ENCODE assay signal across 8 mouse cellular contexts in genomic region chr11:116131349-116132170, GRCm38 (mm10). TPM values are rescaled to one million over a fixed set of nuclear protein-coding genes. Genes with fewer than 3 reads are reported as not detected.
DNase-seq lines count a peak whose midpoint lies in the region; ATAC-seq and TF ChIP-seq lines count a peak whose summit lies in the region.

No protein-coding gene starts in this region.

- WGBS in heart, embryonic 10.5 days = 80% methylated on average over 15 of the region's 15 CpGs
- WGBS in heart, postnatal 0 days = 78% methylated on average over 15 of the region's 15 CpGs
- 84% methylated on average over 15 of the region's 15 CpGs for WGBS in macrophage (ENCODE audit: missing documents)

- no peaks in the 10 kb centered on the region for H3K9me3 ChIP-seq in heart, embryonic 10.5 days
- H3K9me3 ChIP-seq in MEL (replicated peaks; ENCODE audit: insufficient read depth, low read length) = no peaks in the 10 kb centered on the region
- H3K9me3 ChIP-seq in heart, postnatal 0 days (replicated peaks; ENCODE audit: control insufficient read depth, low read length) = no peaks in the 10 kb centered on the region

- DNase-seq in heart, embryonic 10.5 days (ENCODE audit: low spot score) = no peak
- no peak for DNase-seq in heart, adult 8-10 months (ENCODE audit: low spot score)
- no peak for DNase-seq in MEL (ENCODE audit: low read depth, low spot score)
- no peak for DNase-seq in heart, postnatal 0 days (ENCODE audit: low spot score)
- no peak for DNase-seq in testis, postnatal 14 days (ENCODE audit: low spot score)
- DNase-seq in thymus, adult 18-20 months = no peak
- DNase-seq in adrenal gland, postnatal 25 days = no peak

- no peak for TF ChIP-seq RAD21 in MEL (IDR thresholded peaks at IDR 0.05; ENCODE audit: low read depth, low read length)

- peaks cover 54% of the 10 kb centered on the region for H3K4me1 ChIP-seq in heart, embryonic 10.5 days
- H3K4me1 ChIP-seq in MEL (ENCODE audit: control insufficient read depth in 1 of 2, insufficient read depth in 2 of 2, low read length in 2 of 2) = peaks cover 0 to 10% of the 10 kb centered on the region in 2 experiments; a peak in 2 of 4 replicates
- peaks cover 23% of the 10 kb centered on the region; the same call in 1 of the 2 replicates for H3K4me1 ChIP-seq in heart, postnatal 0 days (ENCODE audit: control insufficient read depth, insufficient read depth)

- TF ChIP-seq POLR2A in MEL (IDR thresholded peaks at IDR 0.05; ENCODE audit: control insufficient read depth in 1 of 2, insufficient read depth in 1 of 2, low read depth in 1 of 2, low read length in 2 of 2, poor library complexity in 1 of 2) = no peak

- peaks cover 57% of the 10 kb centered on the region for H3K36me3 ChIP-seq in heart, embryonic 10.5 days
- peaks cover 1 to 4% of the 10 kb centered on the region in 2 experiments; a peak in 1 of 4 replicates for H3K36me3 ChIP-seq in MEL (ENCODE audit: control insufficient read depth in 1 of 2, insufficient read depth in 2 of 2, low read length in 2 of 2)
- H3K36me3 ChIP-seq in heart, postnatal 0 days (replicated peaks; ENCODE audit: control insufficient read depth, insufficient read depth, low read length) = peaks cover 22% of the 10 kb centered on the region
- peaks cover 21% of the 10 kb centered on the region for H3K36me3 ChIP-seq in macrophage (ENCODE audit: inconsistent target)

- peak overlapping the region; percentile 95 for H3K27ac ChIP-seq in heart, embryonic 10.5 days
- H3K27ac ChIP-seq in MEL (ENCODE audit: control insufficient read depth, low read depth, low read length) = peak overlapping the region; percentile 40; the same call in 1 of the 2 replicates
- peak overlapping the region; percentile 92 for H3K27ac ChIP-seq in heart, postnatal 0 days (ENCODE audit: low read depth)
- H3K27ac ChIP-seq in macrophage = peak overlapping the region; percentile 89

- TF ChIP-seq EP300 in MEL (IDR thresholded peaks at IDR 0.05; ENCODE audit: low read depth in 1 of 2, low read length in 2 of 2) = no peak
- no peak for TF ChIP-seq EP300 in heart, postnatal 0 days (IDR thresholded peaks at IDR 0.05; ENCODE audit: low read depth)

- peak overlapping the region; percentile 71 for H3K4me2 ChIP-seq in heart, postnatal 0 days (ENCODE audit: low read depth, low read length)

- no peaks in the 10 kb centered on the region for H3K27me3 ChIP-seq in heart, embryonic 10.5 days (ENCODE audit: insufficient read depth, poor library complexity, severe bottlenecking)
- no peaks in the 10 kb centered on the region for H3K27me3 ChIP-seq in MEL (ENCODE audit: control insufficient read depth in 1 of 2, insufficient read depth in 2 of 2, low read length in 2 of 2)
- H3K27me3 ChIP-seq in heart, postnatal 0 days (ENCODE audit: control insufficient read depth, insufficient read depth, low read length) = no peaks in the 10 kb centered on the region

- peak overlapping the region; percentile 88 for H3K9ac ChIP-seq in MEL (ENCODE audit: control insufficient read depth, low read depth, low read length, poor library complexity, severe bottlenecking)
- H3K9ac ChIP-seq in heart, postnatal 0 days (replicated peaks; ENCODE audit: low read depth, low read length) = peak overlapping the region; percentile 67; the same call in 1 of the 2 replicates

- peak overlapping the region; percentile 74 for H3K4me3 ChIP-seq in heart, embryonic 10.5 days
- H3K4me3 ChIP-seq in MEL (ENCODE audit: control insufficient read depth in 1 of 2, insufficient read depth in 1 of 2, low read depth in 2 of 2, low read length in 2 of 2) (peak overlapping the region; percentile 44 to 76; a peak in 2 of 4 replicates), macrophage (ENCODE audit: inconsistent target) (peak overlapping the region; percentile 54)
- H3K4me3 ChIP-seq in heart, postnatal 0 days (ENCODE audit: low read depth, low read length) = peak overlapping the region; percentile 63

- TF ChIP-seq CTCF in MEL (IDR thresholded peaks at IDR 0.05 in 2 of 3, conservative IDR thresholded peaks at IDR 0.05 in 1 of 3; ENCODE audit: control insufficient read depth in 1 of 3, insufficient read depth in 1 of 3, low read depth in 2 of 3, low read length in 3 of 3, poor library complexity in 1 of 3, severe bottlenecking in 1 of 3) = no peak
- TF ChIP-seq CTCF in heart, postnatal 0 days (IDR thresholded peaks at IDR 0.05; ENCODE audit: low read depth) = no peak

- H3K79me2 ChIP-seq in MEL (ENCODE audit: control insufficient read depth, insufficient read depth, low read length, poor library complexity) = peaks cover 16% of the 10 kb centered on the region
- H3K79me2 ChIP-seq in macrophage (ENCODE audit: inconsistent target) = peaks cover 18% of the 10 kb centered on the region

- no peak for ATAC-seq in heart, postnatal 0 days (ENCODE audit: insufficient read depth, low read depth)

RNA-seq across cellular contexts. Expression of gene Trim65, which starts 0.6 kb away (rescaled TPM):
- polyA plus RNA-seq in heart, embryonic 10.5 days (2016; fragmentation: Nextera tagmentation; extraction: Ambion mirVana) = 3.6 and 3.8 TPM in 2 replicates
- 1 to 10 TPM; 6.6 to 8.2 (median 7.6) TPM for total RNA-seq in heart, adult 8-10 months (2022)
- total RNA-seq in MEL (2012; rRNA removed) = 8.2 and 8.8 TPM in 2 replicates
- polyA plus RNA-seq in MEL (2012; ENCODE audit: insufficient read depth in 1 of 2, insufficient read length in 2 of 2, low read depth in 1 of 2, low replicate concordance in 2 of 2, missing spikeins in 1 of 2) (10 to 100 TPM in 1 of 2 experiments, not detected in 1; 10.7 TPM), macrophage (2018) (12.2 to 14.3 TPM (median 12.8 TPM) in 3 replicates)
- 5.9 and 15.0 TPM in 2 replicates for total RNA-seq in heart, postnatal 0 days (2014; rRNA removed; ENCODE audit: low replicate concordance)
- polyA plus RNA-seq in heart, postnatal 0 days (2015; fragmentation: Nextera tagmentation; extraction: Ambion mirVana) = 2.7 TPM in 2 replicates
- total RNA-seq in macrophage (2018; cell fraction: chromatin; rRNA removed) = 10 to 100 TPM in 16 of 26 experiments, 1 to 10 TPM in 10; 1.2 to 43.9 (median 15.0) TPM
- total RNA-seq in macrophage (2018; cell fraction: cytosol; rRNA removed) = 10 to 100 TPM in 19 of 26 experiments, 1 to 10 TPM in 7; 3.0 to 20.3 (median 14.2) TPM
- 10 to 100 TPM in 14 of 26 experiments, 1 to 10 TPM in 12; 1.5 to 45.2 (median 10.3) TPM for total RNA-seq in macrophage (2018; cell fraction: nucleus; rRNA removed)
- total RNA-seq in adrenal gland, postnatal 25 days (2021) = 12.2 and 12.9 TPM in 2 replicates

RNA-seq across cellular contexts. Expression of gene Trim47, which starts 4.5 kb away (rescaled TPM):
- 25.9 and 38.7 TPM in 2 replicates for polyA plus RNA-seq in heart, embryonic 10.5 days (2016; fragmentation: Nextera tagmentation; extraction: Ambion mirVana)
- total RNA-seq in heart, adult 8-10 months (2022) = 10 to 100 TPM; 17.9 to 25.7 (median 22.1) TPM
- 3.6 and 6.7 TPM in 2 replicates for total RNA-seq in MEL (2012; rRNA removed)
- polyA plus RNA-seq in MEL (2012; ENCODE audit: insufficient read depth in 1 of 2, insufficient read length in 2 of 2, low read depth in 1 of 2, low replicate concordance in 2 of 2, missing spikeins in 1 of 2) (1 to 10 TPM in 1 of 2 experiments, not detected in 1; 5.6 TPM), macrophage (2018) (9.4 to 36.9 TPM (median 26.2 TPM) in 3 replicates)
- total RNA-seq in heart, postnatal 0 days (2014; rRNA removed; ENCODE audit: low replicate concordance) = 89.0 and 104 TPM in 2 replicates
- 42.8 and 43.9 TPM in 2 replicates for polyA plus RNA-seq in heart, postnatal 0 days (2015; fragmentation: Nextera tagmentation; extraction: Ambion mirVana)
- 10 to 100 TPM in 11 of 26 experiments, 1 to 10 TPM in 15; 1.1 to 35.8 (median 9.0) TPM for total RNA-seq in macrophage (2018; cell fraction: chromatin; rRNA removed)
- 10 to 100 TPM in 13 of 26 experiments, 1 to 10 TPM in 13; 3.1 to 35.0 (median 9.6) TPM for total RNA-seq in macrophage (2018; cell fraction: cytosol; rRNA removed)
- total RNA-seq in macrophage (2018; cell fraction: nucleus; rRNA removed) = 10 to 100 TPM in 10 of 26 experiments, 1 to 10 TPM in 16; 1.6 to 45.0 (median 8.9) TPM
- 17.1 and 20.2 TPM in 2 replicates for total RNA-seq in adrenal gland, postnatal 25 days (2021)

RNA-seq across cellular contexts. Expression of gene Mrpl38, which starts 7.1 kb away (rescaled TPM):
- 112 and 127 TPM in 2 replicates for polyA plus RNA-seq in heart, embryonic 10.5 days (2016; fragmentation: Nextera tagmentation; extraction: Ambion mirVana)
- 10 to 100 TPM; 60.0 to 66.2 (median 63.9) TPM for total RNA-seq in heart, adult 8-10 months (2022)
- 105 and 113 TPM in 2 replicates for total RNA-seq in MEL (2012; rRNA removed)
- polyA plus RNA-seq in MEL (2012; ENCODE audit: insufficient read depth in 1 of 2, insufficient read length in 2 of 2, low read depth in 1 of 2, low replicate concordance in 2 of 2, missing spikeins in 1 of 2) = 100 to 1,000 TPM in 1 of 2 experiments, not detected in 1; 157 TPM
- total RNA-seq in heart, postnatal 0 days (2014; rRNA removed; ENCODE audit: low replicate concordance) = 114 and 153 TPM in 2 replicates
- 79.1 and 80.8 TPM in 2 replicates for polyA plus RNA-seq in heart, postnatal 0 days (2015; fragmentation: Nextera tagmentation; extraction: Ambion mirVana)
- total RNA-seq in macrophage (2018; cell fraction: chromatin; rRNA removed) = 10 to 100 TPM in 25 of 26 experiments, 1 to 10 TPM in 1; 9.0 to 74.1 (median 28.7) TPM
- 10 to 100 TPM; 12.5 to 23.6 (median 18.4) TPM for total RNA-seq in macrophage (2018; cell fraction: cytosol; rRNA removed)
- 10 to 100 TPM; 11.5 to 41.9 (median 19.3) TPM for total RNA-seq in macrophage (2018; cell fraction: nucleus; rRNA removed)
- 13.6 to 25.3 TPM (median 20.3 TPM) in 3 replicates for polyA plus RNA-seq in macrophage (2018)
- total RNA-seq in adrenal gland, postnatal 25 days (2021) = 86.5 and 103 TPM in 2 replicates

RNA-seq across cellular contexts. Expression of gene Fbf1, which starts 36.4 kb away (rescaled TPM):
- 27.7 and 30.6 TPM in 2 replicates for polyA plus RNA-seq in heart, embryonic 10.5 days (2016; fragmentation: Nextera tagmentation; extraction: Ambion mirVana)
- 10 to 100 TPM; 14.5 to 16.4 (median 15.2) TPM for total RNA-seq in heart, adult 8-10 months (2022)
- 29.0 and 32.5 TPM in 2 replicates for total RNA-seq in MEL (2012; rRNA removed)
- 10 to 100 TPM in 1 of 2 experiments, not detected in 1; 29.2 TPM for polyA plus RNA-seq in MEL (2012; ENCODE audit: insufficient read depth in 1 of 2, insufficient read length in 2 of 2, low read depth in 1 of 2, low replicate concordance in 2 of 2, missing spikeins in 1 of 2)
- total RNA-seq in heart, postnatal 0 days (2014; rRNA removed; ENCODE audit: low replicate concordance) = 20.4 and 22.8 TPM in 2 replicates
- 8.2 and 8.5 TPM in 2 replicates for polyA plus RNA-seq in heart, postnatal 0 days (2015; fragmentation: Nextera tagmentation; extraction: Ambion mirVana)
- total RNA-seq in macrophage (2018; cell fraction: chromatin; rRNA removed) = 100 to 1,000 TPM in 2 of 26 experiments, 10 to 100 TPM in 24; 19.5 to 111 (median 65.2) TPM
- 10 to 100 TPM in 20 of 26 experiments, 1 to 10 TPM in 6; 5.8 to 21.6 (median 11.8) TPM for total RNA-seq in macrophage (2018; cell fraction: cytosol; rRNA removed)
- total RNA-seq in macrophage (2018; cell fraction: nucleus; rRNA removed) = 10 to 100 TPM; 14.8 to 73.7 (median 33.2) TPM
- polyA plus RNA-seq in macrophage (2018) = 13.2 to 15.0 TPM (median 14.6 TPM) in 3 replicates
- 47.4 and 53.0 TPM in 2 replicates for total RNA-seq in adrenal gland, postnatal 25 days (2021)

RNA-seq across cellular contexts. Expression of gene Wbp2, which starts 44.8 kb away (rescaled TPM):
- 122 and 158 TPM in 2 replicates for polyA plus RNA-seq in heart, embryonic 10.5 days (2016; fragmentation: Nextera tagmentation; extraction: Ambion mirVana)
- total RNA-seq in heart, adult 8-10 months (2022) = 100 to 1,000 TPM; 108 to 126 (median 116) TPM
- 16.5 and 19.4 TPM in 2 replicates for total RNA-seq in MEL (2012; rRNA removed)
- polyA plus RNA-seq in MEL (2012; ENCODE audit: insufficient read depth in 1 of 2, insufficient read length in 2 of 2, low read depth in 1 of 2, low replicate concordance in 2 of 2, missing spikeins in 1 of 2) (10 to 100 TPM in 1 of 2 experiments, not detected in 1; 75.8 TPM), macrophage (2018) (130 to 281 TPM (median 182 TPM) in 3 replicates)
- total RNA-seq in heart, postnatal 0 days (2014; rRNA removed; ENCODE audit: low replicate concordance) = 113 and 120 TPM in 2 replicates
- polyA plus RNA-seq in heart, postnatal 0 days (2015; fragmentation: Nextera tagmentation; extraction: Ambion mirVana) = 106 and 117 TPM in 2 replicates
- 100 to 1,000 TPM in 13 of 26 experiments, 10 to 100 TPM in 13; 53.7 to 185 (median 99.5) TPM for total RNA-seq in macrophage (2018; cell fraction: chromatin; rRNA removed)
- 100 to 1,000 TPM; 161 to 213 (median 185) TPM for total RNA-seq in macrophage (2018; cell fraction: cytosol; rRNA removed)
- total RNA-seq in macrophage (2018; cell fraction: nucleus; rRNA removed) = 100 to 1,000 TPM in 5 of 26 experiments, 10 to 100 TPM in 21; 59.6 to 160 (median 91.9) TPM
- 189 and 195 TPM in 2 replicates for total RNA-seq in adrenal gland, postnatal 25 days (2021)

Comparison
In these comparisons a context has a peak if more than half of its experiments do, and no peak if none do; other contexts are left out.
1. H3K27ac ChIP-seq: peak in every context shown above with its lines; median percentile 95 in heart, embryonic 10.5 days; 92 in heart, postnatal 0 days; 89 in macrophage; 40 in MEL.